Mouse (Mus musculus) colon, adult 2 months (tissue): ENCODE results near the gene Fem1b. TPM values are rescaled to one million over a fixed set of nuclear protein-coding genes. Genes with fewer than 3 reads are reported as not detected.

Experiments used
- polyA plus RNA-seq: library from polyadenylated mRNA; depleted of rRNA; stranded (reverse); fragments of >200 nt; gene quantifications from 2 replicates; pipeline ENCODE4 v1.2.3, GENCODE M21; 2012; rRNA removed

The Fem1b gene
- 6.1 and 6.5 TPM in 2 replicates for polyA plus RNA-seq

DNA sequence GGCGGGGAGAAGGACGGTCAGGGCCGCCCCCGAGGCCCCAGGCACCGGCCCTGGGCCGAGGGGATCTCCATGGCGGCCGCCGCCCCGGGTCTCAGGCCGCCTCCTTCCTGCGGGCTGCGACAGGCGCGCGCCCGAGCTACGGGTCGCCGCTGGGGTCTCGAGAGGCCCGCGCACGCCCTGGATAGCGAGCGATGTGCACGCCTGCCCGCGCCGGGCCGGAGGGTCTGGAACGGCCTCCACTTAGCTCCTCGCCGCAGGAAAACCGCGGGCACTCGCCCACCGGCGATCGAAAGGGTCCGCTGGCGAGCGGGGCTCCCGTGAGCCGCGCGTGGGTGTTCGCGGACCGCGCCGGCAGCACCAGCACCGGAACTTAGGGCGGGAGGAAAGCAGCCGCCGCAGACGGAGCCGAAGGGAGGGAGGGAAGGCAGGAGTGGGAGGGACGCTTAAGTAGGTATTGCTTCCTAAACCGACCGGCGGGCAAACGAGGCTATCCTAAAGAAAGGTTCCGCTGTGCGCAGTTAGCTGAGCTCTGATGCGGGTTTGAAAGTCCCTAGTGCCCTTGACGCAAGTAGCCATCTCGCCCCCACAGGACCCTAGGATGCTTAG, at the start of gene Fem1b:
Gene Fem1b, minus strand, starts transcription at position 419 of the 606 bp plus-strand sequence.

DNA sequence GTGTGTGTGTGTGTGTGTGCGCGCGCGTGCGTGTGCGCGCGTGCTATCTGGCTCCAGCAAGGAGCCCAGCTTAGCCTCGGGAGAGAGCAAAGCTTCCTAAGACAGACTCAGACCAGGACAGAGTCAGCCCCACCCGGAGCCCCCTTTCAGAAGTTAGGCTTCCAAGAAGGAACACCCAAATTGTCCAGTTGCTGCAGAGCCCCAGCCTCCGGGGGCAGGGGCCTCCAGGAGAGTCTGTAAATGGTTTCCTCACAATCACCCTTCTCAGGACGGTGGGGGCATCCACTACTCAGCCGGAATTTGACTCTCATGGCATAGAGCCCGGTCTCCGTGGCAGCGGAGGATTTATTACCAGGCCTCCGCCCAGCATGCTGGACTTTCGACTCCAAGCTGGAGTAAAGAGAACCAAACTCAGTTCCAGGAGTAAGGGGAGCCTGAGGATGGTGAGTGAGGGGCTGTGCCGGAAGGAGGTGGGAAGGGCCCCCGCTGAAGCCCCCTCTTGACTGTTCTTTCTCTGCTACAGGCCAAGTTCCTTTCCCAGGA, 46.1 kb upstream of the Fem1b start, which contains the start of gene Calml4:
Gene Calml4, plus strand, starts transcription at position 362 of the 543 bp plus-strand sequence.

GRCm38 (mm10) chr9:62838506-62839171, 26.9 kb upstream of the Fem1b start, which contains the start of gene Cln6:
Gene Cln6 (plus strand): TSS chr9:62838785.

Other genes with a start within 250 kb of the Fem1b start
- gene Itga11, start 134.1 kb downstream of the Fem1b start, polyA plus RNA-seq: 4.3 and 5.0 TPM in 2 replicates
- gene Cln6, start 26.9 kb upstream of the Fem1b start, polyA plus RNA-seq: 76.6 and 80.1 TPM in 2 replicates
- 37.8 and 50.1 TPM in 2 replicates for gene Calml4, start 46.1 kb upstream of the Fem1b start, polyA plus RNA-seq
- gene Pias1, start 176.0 kb upstream of the Fem1b start, polyA plus RNA-seq: 7.9 and 12.9 TPM in 2 replicates